Mouse (Mus musculus): ENCODE results near the gene C1ql2. TPM values are rescaled to one million over a fixed set of nuclear protein-coding genes. Genes with fewer than 3 reads are reported as not detected.

The C1ql2 gene
- total RNA-seq, 4 experiments from 2014 or later = not detected

- no peak for DNase-seq (ENCODE audit: low spot score in 2 of 2)
Observed at GRCm38 (mm10) chr1:120385029-120385571, 44.7 kb downstream of the C1ql2 start.

DNA sequence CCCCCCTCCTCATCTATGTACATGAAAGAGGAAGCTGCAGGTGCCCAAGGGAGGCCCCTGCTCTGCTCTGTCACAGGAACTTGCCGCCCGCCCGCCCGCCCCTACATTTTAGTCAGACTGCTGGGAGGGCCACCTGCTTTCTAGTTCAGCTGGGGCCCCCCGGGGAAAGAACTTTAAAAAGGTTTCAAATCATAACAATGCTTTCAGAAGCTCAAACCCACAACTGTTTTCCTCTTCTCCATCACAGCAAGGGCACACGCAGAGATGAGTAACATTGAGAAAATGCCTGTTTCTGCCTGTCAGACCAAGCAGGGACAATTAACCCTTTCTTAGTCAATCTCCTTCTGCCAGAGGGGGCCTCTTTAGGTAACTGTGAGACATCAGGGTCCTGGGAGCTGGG, 49.4 kb downstream of the C1ql2 start:
- no peak for DNase-seq (ENCODE audit: low spot score in 2 of 2)

DNA sequence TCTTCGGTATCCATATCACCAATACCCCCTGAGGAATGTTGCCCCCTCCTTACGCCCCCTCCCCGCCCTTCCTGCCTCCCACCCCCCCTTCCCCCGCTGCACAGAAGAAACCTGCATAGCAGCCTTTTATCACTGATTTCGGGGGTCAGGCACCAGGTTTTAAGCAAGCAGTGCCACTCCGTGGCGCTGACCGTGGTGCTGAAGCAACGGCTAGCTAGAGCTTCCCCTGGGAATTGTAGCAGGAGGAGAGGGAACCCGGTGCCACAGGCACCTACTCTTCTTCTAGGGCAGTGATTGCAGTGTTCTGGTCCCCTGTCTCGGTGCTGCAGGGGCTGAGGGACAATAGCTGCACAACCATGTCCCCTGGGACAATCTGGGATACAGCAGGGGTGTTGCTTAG, 50.0 kb downstream of the C1ql2 start:
- no peak for DNase-seq (ENCODE audit: low spot score in 2 of 2)

Other genes with a start within 250 kb of the C1ql2 start
- 100 to 1,000 TPM; 117 to 144 (median 142) TPM for gene Dbi, start 219.5 kb upstream of the C1ql2 start, total RNA-seq (2022)
- gene 3110009E18Rik, start 219.4 kb upstream of the C1ql2 start, total RNA-seq (2022) = 1 to 10 TPM; 3.6 to 5.2 (median 4.1) TPM
- 10 to 100 TPM; 14.5 to 19.1 (median 17.8) TPM for gene Steap3, start 67.9 kb upstream of the C1ql2 start, total RNA-seq (2022)
- not detected for gene Marco, start 164.4 kb downstream of the C1ql2 start, total RNA-seq (2022)

Data from gastrocnemius, adult 8-10 months (tissue).